Mouse (Mus musculus): ENCODE results near the gene Luc7l3. TPM values are rescaled to one million over a fixed set of nuclear protein-coding genes. Genes with fewer than 3 reads are reported as not detected.

Gene Luc7l3
- polyA plus RNA-seq, 1 experiment from 2014 or later: 68.5 TPM

- WGBS: 35% methylated on average over 5 of the region's 5 CpGs
- H3K27me3 ChIP-seq (replicated peaks): no peaks in the 10 kb centered on the region
- H3K9me3 ChIP-seq: no peaks in the 10 kb centered on the region
- peak overlapping the region; percentile 90 for H3K4me2 ChIP-seq
- ATAC-seq (ENCODE audit: extremely low read depth, insufficient number of reproducible peaks, low FRiP score, low TSS enrichment): no peak
- H3K4me3 ChIP-seq: peak overlapping the region; percentile 96
- H3K27ac ChIP-seq (replicated peaks): peak overlapping the region; percentile 98
- peaks cover 10% of the 10 kb centered on the region for H3K36me3 ChIP-seq
- peak overlapping the region; percentile 99 for H3K9ac ChIP-seq
- peaks cover 43% of the 10 kb centered on the region for H3K4me1 ChIP-seq
These were observed 848 bp upstream of the Luc7l3 start for GRCm38 (mm10) chr11:94322636-94323035.

GRCm38 (mm10) chr11:94320969-94321930 lies 538 bp downstream of the Luc7l3 start:
- peak overlapping the region; percentile 96 for H3K4me3 ChIP-seq
- WGBS: under 1% methylated on average over 67 of the region's 67 CpGs
- no peaks in the 10 kb centered on the region for H3K27me3 ChIP-seq (replicated peaks)
- peaks cover 49% of the 10 kb centered on the region for H3K4me1 ChIP-seq
- peak overlapping the region; percentile 99 for H3K9ac ChIP-seq
- ATAC-seq (ENCODE audit: extremely low read depth, insufficient number of reproducible peaks, low FRiP score, low TSS enrichment): peak; percentile 73
- H3K36me3 ChIP-seq: peaks cover 10% of the 10 kb centered on the region
- no peaks in the 10 kb centered on the region for H3K9me3 ChIP-seq
- peak overlapping the region; percentile 98 for H3K27ac ChIP-seq (replicated peaks)
- H3K4me2 ChIP-seq: peak overlapping the region; percentile 90

DNA sequence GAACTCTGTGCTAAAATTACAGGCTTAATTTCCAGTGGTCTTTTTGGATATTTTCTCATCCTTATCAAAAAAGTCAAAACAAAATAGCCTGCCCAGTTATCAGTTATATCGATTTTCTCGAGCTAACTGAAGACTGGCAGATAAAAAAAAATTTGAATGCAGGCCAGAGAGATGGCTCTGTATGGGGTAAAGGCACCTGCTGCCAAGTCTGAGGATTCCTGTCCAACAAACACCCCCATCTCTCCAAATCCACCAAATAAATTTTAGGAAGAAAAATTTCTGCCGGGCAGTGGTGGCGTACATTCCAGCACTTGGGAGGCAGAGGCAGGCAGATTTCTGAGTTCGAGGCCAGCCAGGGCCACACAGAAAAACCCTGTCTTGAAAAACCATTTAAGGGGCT lies 3.7 kb downstream of the Luc7l3 start:
- Histone ChIP-seq H3K27ac (replicated peaks) (no peak overlapping the region), H3K27me3 (replicated peaks) (no peaks in the 10 kb centered on the region), H3K4me1 (peaks cover 80% of the 10 kb centered on the region), H3K36me3 (peaks cover 14% of the 10 kb centered on the region), H3K9me3 (no peaks in the 10 kb centered on the region), H3K4me3 (no peak overlapping the region), H3K4me2 (peak overlapping the region; percentile 26; the same call in 1 of the 2 replicates), H3K9ac (no peak overlapping the region)
- ATAC-seq (ENCODE audit: extremely low read depth, insufficient number of reproducible peaks, low FRiP score, low TSS enrichment): no peak
- WGBS: 71% methylated on average over 5 of the region's 5 CpGs

- peak overlapping the region; percentile 2 for H3K9ac ChIP-seq
- peaks cover 15% of the 10 kb centered on the region for H3K36me3 ChIP-seq
- ATAC-seq (ENCODE audit: extremely low read depth, insufficient number of reproducible peaks, low FRiP score, low TSS enrichment): no peak
- WGBS: 60% methylated on average over 4 of the region's 4 CpGs
- H3K4me3 ChIP-seq: no peak overlapping the region
- no peaks in the 10 kb centered on the region for H3K9me3 ChIP-seq
- H3K27ac ChIP-seq (replicated peaks): no peak overlapping the region
- no peaks in the 10 kb centered on the region for H3K27me3 ChIP-seq (replicated peaks)
- H3K4me1 ChIP-seq: peaks cover 80% of the 10 kb centered on the region
- H3K4me2 ChIP-seq: peak overlapping the region; percentile 26
These were observed 4.3 kb downstream of the Luc7l3 start for GRCm38 (mm10) chr11:94317515-94317914.

- Histone ChIP-seq H3K9me3 (no peaks in the 10 kb centered on the region), H3K27me3 (replicated peaks) (no peaks in the 10 kb centered on the region), H3K27ac (replicated peaks) (no peak overlapping the region), H3K4me3 (no peak overlapping the region), H3K4me2 (peak overlapping the region; percentile 26), H3K9ac (peak overlapping the region; percentile 2; the same call in 1 of the 2 replicates), H3K4me1 (peaks cover 76% of the 10 kb centered on the region), H3K36me3 (peaks cover 15% of the 10 kb centered on the region)
- 65% methylated on average over 1 of the region's 1 CpGs for WGBS
- ATAC-seq (ENCODE audit: extremely low read depth, insufficient number of reproducible peaks, low FRiP score, low TSS enrichment): no peak
These were observed 4.8 kb downstream of the Luc7l3 start for GRCm38 (mm10) chr11:94317014-94317413.

DNA sequence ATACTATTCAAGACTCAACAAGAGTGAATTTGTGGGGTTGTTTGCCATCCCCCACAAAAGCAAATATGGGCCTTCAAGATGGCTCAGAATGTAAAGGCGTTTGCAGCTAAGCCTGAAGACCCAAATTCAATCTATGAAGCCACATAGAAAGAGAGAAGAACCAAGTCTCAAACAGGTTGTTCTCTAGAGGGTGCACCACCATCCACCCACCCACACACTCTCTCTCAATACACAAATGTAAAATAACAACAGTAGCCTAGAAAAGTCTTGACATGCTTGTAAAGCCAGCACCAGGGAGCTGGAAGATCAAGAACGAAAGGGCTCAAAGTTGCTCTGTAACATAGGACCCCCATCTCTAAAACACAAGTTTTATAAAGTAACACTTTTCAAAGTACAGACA lies 5.3 kb downstream of the Luc7l3 start:
- Histone ChIP-seq H3K36me3 (peaks cover 15% of the 10 kb centered on the region), H3K27ac (replicated peaks) (peak overlapping the region; percentile 15; the same call in 1 of the 2 replicates), H3K9me3 (no peaks in the 10 kb centered on the region), H3K4me3 (no peak overlapping the region), H3K4me1 (peaks cover 81% of the 10 kb centered on the region), H3K27me3 (replicated peaks) (no peaks in the 10 kb centered on the region), H3K4me2 (peak overlapping the region; percentile 24), H3K9ac (peak overlapping the region; percentile 50; the same call in 1 of the 2 replicates)
- WGBS: 83% methylated on average over 2 of the region's 2 CpGs
- no peak for ATAC-seq (ENCODE audit: extremely low read depth, insufficient number of reproducible peaks, low FRiP score, low TSS enrichment)

- peaks cover 87% of the 10 kb centered on the region for H3K4me1 ChIP-seq
These were observed 6.5 kb downstream of the Luc7l3 start for GRCm38 (mm10) chr11:94315308-94315707.

DNA sequence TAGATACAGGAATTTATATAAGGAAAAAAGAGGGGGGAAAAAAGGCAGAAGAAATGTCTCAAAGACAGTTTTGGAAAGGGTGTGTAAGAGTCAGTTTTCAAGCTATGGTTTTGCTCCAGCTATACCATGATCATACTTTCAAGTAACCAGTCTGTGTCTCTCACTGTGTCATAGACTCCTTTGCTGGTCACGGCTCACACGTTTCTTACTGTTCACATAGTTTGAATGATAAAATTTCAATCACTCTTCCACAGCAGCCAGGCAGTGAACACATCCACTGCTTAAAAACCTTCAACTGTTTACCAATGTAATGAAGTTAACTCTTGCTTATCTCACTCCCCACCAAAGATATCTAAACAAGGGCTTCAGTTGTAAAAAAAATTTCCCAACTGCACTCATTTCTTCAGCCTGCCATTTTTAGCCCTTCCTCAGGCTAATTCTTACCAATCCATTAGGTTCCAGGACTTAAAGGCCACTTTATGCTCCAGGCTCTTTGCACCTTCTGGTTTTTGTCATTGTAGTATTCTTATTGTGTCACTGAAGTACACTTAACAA lies 7.6 kb downstream of the Luc7l3 start:
- H3K4me1 ChIP-seq: peaks cover 75% of the 10 kb centered on the region
- peaks cover 14% of the 10 kb centered on the region for H3K36me3 ChIP-seq
- ATAC-seq (ENCODE audit: extremely low read depth, insufficient number of reproducible peaks, low FRiP score, low TSS enrichment): no peak
- no peak overlapping the region for H3K4me3 ChIP-seq
- H3K9ac ChIP-seq: peak overlapping the region; percentile 8; the same call in 1 of the 2 replicates
- H3K9me3 ChIP-seq: no peaks in the 10 kb centered on the region
- H3K27me3 ChIP-seq (replicated peaks): no peaks in the 10 kb centered on the region
- peak overlapping the region; percentile 14 for H3K4me2 ChIP-seq
- WGBS: 24% methylated on average over 2 of the region's 2 CpGs
- H3K27ac ChIP-seq (replicated peaks): peak overlapping the region; percentile 57

More at GRCm38 (mm10) chr11:94315308-94315707, 6.5 kb downstream of the Luc7l3 start:
- Histone ChIP-seq H3K4me3 (no peak overlapping the region), H3K9me3 (no peaks in the 10 kb centered on the region), H3K27ac (replicated peaks) (peak overlapping the region; percentile 25), H3K27me3 (replicated peaks) (no peaks in the 10 kb centered on the region), H3K36me3 (peaks cover 19% of the 10 kb centered on the region), H3K4me2 (peak overlapping the region; percentile 26), H3K9ac (peak overlapping the region; percentile 8; the same call in 1 of the 2 replicates)
- WGBS: 36% methylated on average over 1 of the region's 1 CpGs
- ATAC-seq (ENCODE audit: extremely low read depth, insufficient number of reproducible peaks, low FRiP score, low TSS enrichment): no peak

DNA sequence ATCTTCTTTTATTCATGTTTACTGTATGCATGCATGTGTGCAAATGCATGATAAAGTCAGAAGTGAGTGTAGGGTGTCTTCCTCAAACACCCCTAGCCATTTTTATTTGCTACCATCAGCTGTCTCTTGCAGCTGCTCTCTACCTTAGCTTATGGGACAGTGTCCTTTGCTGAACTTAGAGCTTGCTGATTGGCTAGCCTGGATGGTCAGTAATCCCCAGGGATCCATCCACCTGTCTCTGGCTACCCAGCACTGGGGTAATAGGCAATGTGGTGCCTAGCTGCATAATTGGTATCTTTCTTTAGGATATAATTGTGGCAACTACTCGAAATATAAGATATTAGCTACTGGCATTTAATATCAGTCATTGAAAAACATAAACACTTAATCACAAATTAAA lies 9.1 kb downstream of the Luc7l3 start:
- no peaks in the 10 kb centered on the region for H3K27me3 ChIP-seq (replicated peaks)
- no peaks in the 10 kb centered on the region for H3K9me3 ChIP-seq
- H3K36me3 ChIP-seq: peaks cover 25% of the 10 kb centered on the region
- peaks cover 64% of the 10 kb centered on the region for H3K4me1 ChIP-seq
- no peak overlapping the region for H3K4me3 ChIP-seq
- no peak overlapping the region for H3K4me2 ChIP-seq
- H3K9ac ChIP-seq: no peak overlapping the region
- 76% methylated on average over 1 of the region's 1 CpGs for WGBS
- ATAC-seq (ENCODE audit: extremely low read depth, insufficient number of reproducible peaks, low FRiP score, low TSS enrichment): no peak
- H3K27ac ChIP-seq (replicated peaks): no peak overlapping the region

GRCm38 (mm10) chr11:94294996-94295845 lies 26.6 kb downstream of the Luc7l3 start:
- H3K4me3 ChIP-seq: no peak overlapping the region
- H3K27me3 ChIP-seq (replicated peaks): no peaks in the 10 kb centered on the region
- H3K36me3 ChIP-seq: peaks cover 93% of the 10 kb centered on the region
- H3K4me1 ChIP-seq: no peaks in the 10 kb centered on the region; the same call in 1 of the 2 replicates
- H3K4me2 ChIP-seq: no peak overlapping the region
- no peak for ATAC-seq (ENCODE audit: extremely low read depth, insufficient number of reproducible peaks, low FRiP score, low TSS enrichment)
- WGBS: 73% methylated on average over 9 of the region's 9 CpGs
- H3K9me3 ChIP-seq: no peaks in the 10 kb centered on the region
- no peak overlapping the region for H3K27ac ChIP-seq (replicated peaks)
- no peak overlapping the region for H3K9ac ChIP-seq

Measured in heart, embryonic 13.5 days (tissue).